Mouse (Mus musculus) embryonic fibroblast, embryonic 13.5 days (primary cell): ENCODE data around the gene Hypk.

Experiments used
- CTCF ChIP-seq: IDR thresholded peaks from 2 replicates; pipeline ENCODE4 v1.5.1; 2011; ENCODE audit warnings: mild to moderate bottlenecking, control low read depth, low read length, moderate library complexity, borderline replicate concordance; ENCODE audit not compliant: insufficient read depth
- POLR2A ChIP-seq: IDR thresholded peaks from 2 replicates; pipeline ENCODE4 v1.6.1; 2011; ENCODE audit warnings: low read depth, mild to moderate bottlenecking, control low read depth, low read length, moderate library complexity

- TF ChIP-seq CTCF (no peak), POLR2A (peak; percentile 54; the same call in 1 of the 2 replicates)
Measured at GRCm38 (mm10) chr2:121453917-121454316, 827 bp downstream of the Hypk start.
